Mouse (Mus musculus) heart, postnatal 14 days (tissue): ENCODE measurements at regions not wholly inside any gene's neighbourhood (a gene's known extent, or its start where the extent isn't known, plus 50 kb on each side); places are given as distances from the start of the nearest gene placed in this dataset.

Experiments
- DNase-seq, 2 experiments: peaks; one replicate each; pipeline ENCODE4 v3.0.0; 2021 to 2022
- intact Hi-C: fragments of 180-260 bp; cut with DNase I; formaldehyde crosslinking; loops from one replicate; pipeline ENCODE4 v1.15.1; 2025

DNA sequence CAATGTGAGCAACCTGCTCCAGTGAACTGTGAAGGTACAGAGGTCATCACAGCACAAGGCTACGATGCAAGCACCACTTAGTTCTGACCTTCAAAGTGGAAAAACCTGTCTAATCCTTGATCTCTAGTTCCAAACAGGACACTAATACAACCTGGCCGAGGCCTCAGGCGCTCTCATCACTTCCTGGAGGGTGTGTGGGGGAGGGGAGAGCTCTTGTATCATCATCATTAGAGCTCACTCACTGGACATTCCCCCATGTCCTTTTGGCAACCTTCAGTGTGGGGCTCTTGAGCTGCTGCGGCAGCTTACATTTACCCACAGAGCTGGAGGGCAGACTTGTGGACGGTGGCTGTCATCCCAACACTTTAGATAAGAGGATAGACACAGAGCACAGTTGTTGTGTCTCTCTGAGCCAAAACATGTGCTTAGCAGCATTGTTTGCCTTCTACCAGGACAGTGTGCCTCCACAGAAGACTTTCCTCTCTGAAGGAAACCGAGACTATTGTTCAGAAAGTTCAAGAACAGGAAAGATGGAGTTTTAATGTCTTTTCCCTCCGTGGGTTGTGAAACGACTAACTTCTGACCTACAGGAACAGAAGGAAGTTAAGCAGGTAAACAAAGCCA, 115.2 kb upstream of the Mylip start:
- intact Hi-C loops: loop anchor here (2.0 kb wide), 1 partner anchor 116 kb away; no protein-coding TSS in a partner anchor
- peak; percentile 46 to 53 for DNase-seq

GRCm38 (mm10) chr13:45275391-45275790, 114.2 kb upstream of the Mylip start:
- DNase-seq: no peak
- intact Hi-C loops: loop anchor here (2.0 to 5.0 kb wide), 2 partner anchors 115 to 182 kb away; no protein-coding TSS in a partner anchor

DNA sequence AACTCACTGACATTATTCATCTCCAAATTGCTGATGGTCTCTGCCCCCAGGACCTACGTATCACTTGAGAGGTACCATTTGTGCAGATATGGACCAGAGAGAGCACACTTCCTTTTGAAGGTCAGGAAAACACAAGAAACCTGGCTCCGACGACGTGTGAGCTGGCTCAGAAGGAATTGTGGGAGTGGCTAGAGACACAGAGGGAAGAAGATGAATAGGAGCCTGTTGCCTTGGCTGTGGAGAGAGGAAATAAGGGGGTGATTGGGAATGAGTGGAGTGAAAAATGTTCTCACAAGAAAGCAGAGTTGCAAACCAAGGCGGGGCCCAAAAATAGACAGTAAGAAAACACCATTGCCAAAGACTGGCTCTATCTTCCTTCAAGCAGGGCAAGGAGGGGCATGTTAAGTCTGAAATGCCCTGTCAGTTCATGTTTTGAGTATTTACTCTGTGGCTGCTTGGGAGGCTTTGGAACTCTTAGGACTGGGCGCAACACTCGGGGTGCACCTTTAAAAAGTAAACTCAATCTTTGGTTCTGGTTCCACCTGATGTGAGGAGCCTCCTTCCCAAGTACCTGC, 111.6 kb upstream of the Mylip start:
- DNase-seq: peak in 1 of 2 experiments; percentile 18
- intact Hi-C loops: loop anchor here (5.0 kb wide), 1 partner anchor 179 kb away; no protein-coding TSS in a partner anchor

- intact Hi-C loops: no loop called here
- no peak for DNase-seq
These were observed 108.4 kb upstream of the Mylip start for GRCm38 (mm10) chr13:45281106-45281505.

DNA sequence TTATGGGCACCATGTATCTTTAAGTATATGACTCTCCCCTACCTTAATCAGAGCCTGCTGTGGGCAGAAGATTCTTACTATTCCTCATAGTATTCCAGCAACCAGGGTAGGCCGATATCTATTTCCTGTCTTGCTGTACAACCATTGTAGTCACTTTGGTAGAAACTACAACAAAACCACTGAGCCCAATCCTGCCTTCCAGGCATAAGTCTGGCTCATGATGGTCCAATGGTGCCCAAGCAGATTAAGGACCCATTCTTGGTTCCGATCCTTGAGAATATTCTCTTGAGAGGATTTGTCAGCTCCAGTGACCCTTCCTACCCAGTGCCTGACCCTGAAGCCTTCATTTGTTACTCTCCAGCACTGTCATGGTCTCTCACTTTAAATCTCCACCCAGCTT, 102.9 kb upstream of the Mylip start:
- DNase-seq: no peak
- intact Hi-C loops: no loop called here

DNA sequence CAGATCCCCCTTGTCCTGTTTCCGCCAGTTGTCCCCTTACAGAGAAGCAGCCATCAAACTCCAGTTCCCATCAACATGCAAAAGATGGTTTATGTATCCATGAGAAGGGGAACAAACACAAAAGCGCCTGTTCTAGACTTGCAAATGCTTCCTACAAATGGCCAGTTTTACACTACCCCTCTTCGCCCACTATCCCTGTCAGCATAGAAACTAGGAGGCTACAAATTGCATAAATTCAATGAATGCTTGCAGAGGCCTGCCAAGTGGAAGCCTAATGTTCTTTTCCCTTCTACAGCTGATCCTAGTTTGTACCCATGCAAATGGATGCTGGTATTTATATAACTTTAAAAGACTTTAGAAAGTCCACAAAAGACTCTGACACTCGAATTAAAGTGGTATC, 102.3 kb upstream of the Mylip start:
- intact Hi-C loops: no loop called here

DNA sequence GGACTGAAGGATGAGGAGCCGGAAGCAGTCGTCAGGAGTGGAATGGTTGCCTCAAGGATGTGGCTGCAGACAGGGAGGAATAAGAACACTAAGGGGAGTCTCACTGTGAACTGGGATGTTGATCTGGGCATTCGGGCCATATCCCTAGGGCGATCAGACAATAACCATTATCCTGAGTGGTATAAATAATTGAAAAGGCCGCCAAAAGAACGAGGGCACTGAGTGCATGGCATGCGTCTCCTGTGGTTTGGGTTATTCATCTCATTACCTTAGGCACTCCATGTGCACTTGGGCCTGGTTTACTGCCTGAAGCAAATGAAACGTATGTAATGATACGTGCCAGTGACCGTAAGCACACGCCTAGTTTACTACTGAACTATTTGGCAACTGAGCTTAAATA, 99.6 kb upstream of the Mylip start:
- no peak for DNase-seq
- intact Hi-C loops: no loop called here

More for the DNA sequence above, 102.3 kb upstream of the Mylip start:
- no peak for DNase-seq

DNA sequence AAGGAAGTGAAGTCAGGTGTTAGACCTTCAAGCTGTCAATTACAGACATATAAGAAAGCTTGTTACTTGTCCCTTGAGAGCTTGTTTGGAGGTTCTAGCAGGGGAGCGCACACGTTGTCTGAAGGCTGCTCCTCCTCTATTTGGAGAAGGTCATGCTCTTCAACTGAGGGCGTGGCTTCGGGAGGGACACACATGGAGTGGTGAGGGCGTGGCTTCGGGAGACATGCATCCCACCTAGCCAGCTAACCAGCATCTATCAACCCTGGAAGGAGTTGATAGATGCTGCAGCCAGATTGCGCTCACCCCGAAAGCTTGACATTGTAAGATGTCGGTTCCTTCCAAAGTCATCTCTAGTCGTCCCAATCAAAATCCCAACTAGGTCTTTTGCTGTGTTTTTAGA, 94.9 kb upstream of the Mylip start:
- intact Hi-C loops: no loop called here

GRCm38 (mm10) chr13:45300610-45301009, 88.9 kb upstream of the Mylip start:
- intact Hi-C loops: no loop called here
- peak; percentile 8 to 25 for DNase-seq

More for the DNA sequence above, 94.9 kb upstream of the Mylip start:
- no peak for DNase-seq

DNA sequence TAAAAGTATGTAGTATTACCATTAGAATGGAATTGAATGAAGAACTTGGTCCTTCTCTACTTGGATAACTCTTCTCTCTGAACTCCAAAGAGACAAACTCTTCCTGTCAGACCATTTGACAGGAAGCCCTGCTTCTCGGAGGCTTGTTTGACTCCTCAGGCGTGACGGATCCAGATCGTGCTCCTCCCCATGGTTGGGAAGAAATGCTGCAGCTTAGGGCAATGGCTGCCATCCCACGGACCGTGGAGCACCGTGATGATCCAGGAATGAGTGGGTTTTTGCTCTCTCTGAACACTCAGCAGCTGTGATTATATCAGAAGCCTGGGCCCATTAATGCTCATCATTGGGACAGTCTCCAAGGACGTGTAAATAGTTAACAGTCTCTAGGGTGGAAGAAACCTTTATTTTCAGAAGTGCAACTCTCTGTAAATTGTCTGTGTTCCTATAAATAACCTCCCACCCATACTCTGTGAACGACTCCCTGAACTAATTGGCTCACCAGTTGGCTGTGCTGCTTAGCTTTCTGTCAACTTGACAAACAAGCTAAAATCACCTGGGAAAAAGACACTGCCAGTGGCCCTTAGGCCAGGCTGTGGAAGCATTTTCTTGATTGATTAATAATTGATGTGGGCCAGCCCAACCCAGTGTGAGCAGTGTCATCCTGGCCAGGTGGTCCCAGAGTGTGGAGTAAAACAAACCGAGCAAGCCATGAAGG, 88.2 kb upstream of the Mylip start:
- intact Hi-C loops: no loop called here
- no peak for DNase-seq

DNA sequence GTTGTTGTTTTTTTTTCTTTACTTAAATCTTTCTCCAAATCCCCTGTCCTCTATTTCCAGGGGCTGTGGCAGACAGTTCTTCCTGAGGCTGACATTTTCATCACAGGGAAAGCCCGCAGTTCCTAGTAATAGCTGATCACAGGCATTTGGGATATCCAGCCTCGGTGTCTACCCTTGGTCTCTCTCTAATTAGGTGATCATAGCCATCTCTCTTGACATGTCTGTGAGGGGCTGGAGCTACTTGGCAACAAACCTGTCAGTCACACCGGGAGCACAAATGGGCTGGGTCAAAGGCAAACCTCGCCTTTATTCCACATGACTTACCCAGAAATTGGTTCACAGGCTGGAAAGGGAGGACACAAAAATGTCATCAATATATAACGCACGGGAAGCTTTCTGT, 86.7 kb upstream of the Mylip start:
- no peak for DNase-seq
- intact Hi-C loops: no loop called here

GRCm38 (mm10) chr13:45306177-45306576, 83.4 kb upstream of the Mylip start:
- intact Hi-C loops: no loop called here

DNA sequence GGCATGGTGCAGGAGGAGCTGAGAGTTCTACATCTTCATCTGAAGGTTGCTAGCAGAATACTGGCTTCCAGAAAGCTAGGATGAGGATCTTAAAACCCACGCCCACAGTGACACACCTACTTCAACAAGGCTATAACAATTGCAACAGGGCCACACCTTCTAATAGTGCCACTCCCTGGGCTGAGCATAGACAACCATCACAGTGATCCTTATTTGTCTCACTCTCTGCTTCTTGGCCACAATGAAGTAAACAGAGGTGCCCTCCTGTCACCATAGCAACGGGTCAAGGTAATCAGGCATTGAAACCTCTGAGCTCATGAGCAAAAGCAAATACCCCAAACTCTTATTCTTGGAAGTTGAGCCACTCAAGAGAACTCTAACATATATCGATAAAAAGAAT, 82.3 kb upstream of the Mylip start:
- no peak for DNase-seq
- intact Hi-C loops: no loop called here

More at GRCm38 (mm10) chr13:45306177-45306576, 83.4 kb upstream of the Mylip start:
- no peak for DNase-seq

DNA sequence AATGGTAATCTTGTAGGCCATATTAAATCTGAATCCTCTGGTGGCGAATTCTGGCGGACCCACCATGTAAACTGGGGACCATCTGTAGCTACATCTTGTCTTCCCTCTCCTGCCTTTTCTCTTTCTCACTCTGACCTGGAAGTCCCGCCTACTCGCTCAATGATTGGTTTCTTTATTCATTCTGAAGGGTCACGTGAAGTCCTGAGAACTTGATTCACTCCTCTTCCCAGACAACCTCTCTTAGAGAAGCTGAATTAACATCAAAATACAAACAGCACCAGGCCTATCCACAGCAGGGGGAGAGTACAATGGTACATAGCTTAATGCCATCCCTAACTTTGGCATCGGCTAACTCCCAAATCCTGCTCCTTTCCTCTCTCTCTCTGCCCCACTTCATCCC, 69.9 kb upstream of the Mylip start:
- no peak for DNase-seq
- intact Hi-C loops: no loop called here

DNA sequence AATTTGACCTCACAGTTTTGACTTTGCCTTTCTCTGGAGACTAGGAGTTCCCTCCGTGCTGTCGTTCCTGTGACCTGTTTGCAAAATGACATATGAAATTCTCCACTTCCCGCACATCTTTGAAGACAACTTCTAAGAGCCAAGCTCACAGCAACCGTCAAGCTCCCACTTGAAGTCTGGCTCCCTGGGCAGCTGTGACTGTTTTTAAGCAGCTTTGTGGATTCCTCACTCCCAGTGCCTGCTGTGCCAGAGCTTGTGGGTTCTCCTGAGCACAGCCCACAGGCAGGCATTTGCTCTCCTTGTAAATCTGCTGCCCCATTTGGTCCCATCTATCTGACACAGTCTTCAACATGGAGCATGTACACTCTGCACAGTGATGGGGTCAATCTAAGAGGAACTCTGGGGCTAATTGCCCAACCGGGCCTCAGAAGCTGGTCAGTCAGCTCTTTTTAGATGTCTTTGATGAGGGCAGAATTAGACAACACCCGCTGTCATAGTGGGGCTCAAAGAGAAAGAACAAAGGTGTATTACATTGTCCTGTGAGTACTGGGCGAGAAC, 63.7 kb upstream of the Mylip start:
- no peak for DNase-seq
- intact Hi-C loops: no loop called here

GRCm38 (mm10) chr13:45326751-45327150, 62.8 kb upstream of the Mylip start:
- no peak for DNase-seq
- intact Hi-C loops: no loop called here

GRCm38 (mm10) chr13:45330561-45330960, 59.0 kb upstream of the Mylip start:
- DNase-seq: peak in 1 of 2 experiments; percentile 9
- intact Hi-C loops: no loop called here

GRCm38 (mm10) chr13:45332031-45332430, 57.5 kb upstream of the Mylip start:
- no peak for DNase-seq
- intact Hi-C loops: no loop called here

DNA sequence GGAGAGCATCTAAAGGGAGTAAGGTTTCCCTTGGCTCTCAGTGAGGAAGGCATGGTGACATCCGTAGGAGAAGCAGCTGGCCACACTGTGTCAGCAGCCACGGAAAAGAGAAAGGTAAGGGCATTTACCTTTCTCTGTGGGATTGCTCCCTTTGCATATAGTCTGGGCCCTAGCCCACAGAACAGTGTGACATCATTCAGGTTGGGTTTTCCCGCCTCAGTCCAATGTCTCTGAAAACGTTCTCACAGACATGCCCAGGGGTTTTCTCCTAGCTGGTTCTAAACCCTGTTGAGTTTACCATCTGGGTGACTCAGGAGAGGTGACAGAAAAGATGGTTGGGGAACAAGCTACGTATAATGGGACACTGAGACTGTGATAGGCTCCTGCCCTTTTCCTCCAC, 55.9 kb upstream of the Mylip start:
- intact Hi-C loops: no loop called here
- no peak for DNase-seq
